Mouse (Mus musculus): ENCODE measurements around the gene Orai2. TPM values are rescaled to one million over a fixed set of nuclear protein-coding genes. Genes with fewer than 3 reads are reported as not detected.

Orai2 gene
- 1.1 and 1.5 TPM in 2 replicates for total RNA-seq (2014; rRNA removed)
- 0.77 and 1.4 TPM in 2 replicates for polyA plus RNA-seq (2012; rRNA removed)

DNA sequence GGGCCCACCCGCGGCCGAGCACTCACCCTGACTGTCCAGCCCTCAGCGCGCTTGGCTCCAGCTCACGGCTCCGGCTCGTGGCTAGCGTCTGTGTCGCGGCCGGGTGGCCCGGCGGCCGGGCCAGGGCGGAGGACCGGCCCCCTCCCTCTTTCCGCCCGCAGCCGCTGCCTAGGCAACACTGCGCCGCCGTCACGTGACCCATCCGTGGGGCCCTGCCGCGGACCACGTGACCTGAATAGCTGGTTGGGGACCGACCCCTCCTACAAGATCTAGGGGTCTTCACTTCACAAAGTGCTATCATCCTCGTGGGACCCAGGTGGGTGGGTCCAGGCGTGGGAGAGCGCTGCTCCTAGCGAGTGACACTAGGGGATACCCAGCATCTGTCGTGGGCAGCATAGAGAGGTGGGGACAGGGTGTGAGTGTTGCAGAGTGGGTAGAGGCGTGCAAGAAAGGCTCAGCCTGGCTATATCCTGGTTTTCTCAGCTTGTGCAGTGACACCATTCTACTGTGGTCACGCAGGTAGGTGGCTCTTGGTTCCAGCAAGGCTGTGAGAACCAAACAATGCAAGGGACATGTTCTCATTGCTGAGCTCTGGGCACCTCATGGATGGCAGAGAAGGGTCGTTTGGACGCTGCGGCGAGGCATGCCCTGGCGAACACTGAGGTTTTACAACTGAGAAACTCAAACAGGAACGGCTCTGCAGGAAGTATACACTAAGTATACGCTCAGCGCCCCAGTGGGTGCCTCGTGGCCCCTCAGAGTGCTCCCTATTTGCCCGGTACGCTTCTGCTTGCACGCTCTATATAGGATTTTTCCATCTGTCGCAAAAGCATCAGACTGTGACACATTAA is at the start of gene Orai2:
Gene Orai2 (minus strand): TSS at position 202 of the 851 bp plus-strand sequence.
- TF ChIP-seq POLR2A (IDR thresholded peaks at IDR 0.05; ENCODE audit: extremely low read depth, insufficient read depth, low read length) (no peak), CTCF (IDR thresholded peaks at IDR 0.05; ENCODE audit: low read depth, low read length) (no peak)
- Histone ChIP-seq H3K4me1 (ENCODE audit: control insufficient read depth, insufficient read depth, low read length) (peaks cover 13% of the 10 kb centered on the region), H3K27me3 (ENCODE audit: control insufficient read depth, insufficient read depth, low read length) (no peaks in the 10 kb centered on the region), H3K36me3 (ENCODE audit: control insufficient read depth, insufficient read depth, low read length) (no peaks in the 10 kb centered on the region), H3K79me2 (ENCODE audit: control insufficient read depth, insufficient read depth, low read length) (no peaks in the 10 kb centered on the region), H3K4me3 (ENCODE audit: insufficient read depth, low read depth, low read length) (peak within 1 kb of the TSS; percentile 54), H3K9ac (ENCODE audit: low read depth, low read length) (peak within 1 kb of the TSS; percentile 48), H3K27ac (replicated peaks; ENCODE audit: insufficient read depth, low read depth, low read length) (0 out of 2 replicates have a peak within 1 kb of the TSS, but pooled peaks have one; percentile 22)
- DNase-seq (ENCODE audit: extremely low read depth, low read depth, low spot score): no peak
- 2% methylated on average over 49 of the region's 49 CpGs for WGBS

- H3K27ac ChIP-seq (replicated peaks; ENCODE audit: insufficient read depth, low read depth, low read length): no peak overlapping the region
- H3K4me1 ChIP-seq (ENCODE audit: control insufficient read depth, insufficient read depth, low read length): peaks cover 3% of the 10 kb centered on the region; the same call in 1 of the 2 replicates
- no peak overlapping the region for H3K4me3 ChIP-seq (ENCODE audit: insufficient read depth, low read depth, low read length)
- no peaks in the 10 kb centered on the region for H3K79me2 ChIP-seq (ENCODE audit: control insufficient read depth, insufficient read depth, low read length)
- TF ChIP-seq CTCF (IDR thresholded peaks at IDR 0.05; ENCODE audit: low read depth, low read length): no peak
- no peak for TF ChIP-seq POLR2A (IDR thresholded peaks at IDR 0.05; ENCODE audit: extremely low read depth, insufficient read depth, low read length)
- no peaks in the 10 kb centered on the region for H3K27me3 ChIP-seq (ENCODE audit: control insufficient read depth, insufficient read depth, low read length)
- WGBS: 89% methylated on average over 12 of the region's 12 CpGs
- no peaks in the 10 kb centered on the region for H3K36me3 ChIP-seq (ENCODE audit: control insufficient read depth, insufficient read depth, low read length)
- no peak overlapping the region for H3K9ac ChIP-seq (ENCODE audit: low read depth, low read length)
- no peak for DNase-seq (ENCODE audit: extremely low read depth, low read depth, low spot score)
Observed at GRCm38 (mm10) chr5:136218585-136218984, 48.1 kb upstream of the Orai2 start.

GRCm38 (mm10) chr5:136217932-136218381 is 47.4 kb upstream of the Orai2 start:
- WGBS: 79% methylated on average over 4 of the region's 4 CpGs
- no peak overlapping the region for H3K4me3 ChIP-seq (ENCODE audit: insufficient read depth, low read depth, low read length)

GRCm38 (mm10) chr5:136217004-136217665 is 46.6 kb upstream of the Orai2 start:
- Histone ChIP-seq H3K9ac (ENCODE audit: low read depth, low read length) (no peak overlapping the region), H3K27ac (replicated peaks; ENCODE audit: insufficient read depth, low read depth, low read length) (no peak overlapping the region), H3K36me3 (ENCODE audit: control insufficient read depth, insufficient read depth, low read length) (no peaks in the 10 kb centered on the region), H3K4me1 (ENCODE audit: control insufficient read depth, insufficient read depth, low read length) (peaks cover 3% of the 10 kb centered on the region; the same call in 1 of the 2 replicates), H3K79me2 (ENCODE audit: control insufficient read depth, insufficient read depth, low read length) (no peaks in the 10 kb centered on the region), H3K4me3 (ENCODE audit: insufficient read depth, low read depth, low read length) (no peak overlapping the region), H3K27me3 (ENCODE audit: control insufficient read depth, insufficient read depth, low read length) (no peaks in the 10 kb centered on the region)
- WGBS: 80% methylated on average over 18 of the region's 18 CpGs
- DNase-seq (ENCODE audit: extremely low read depth, low read depth, low spot score): no peak
- TF ChIP-seq CTCF (IDR thresholded peaks at IDR 0.05; ENCODE audit: low read depth, low read length) (no peak), POLR2A (IDR thresholded peaks at IDR 0.05; ENCODE audit: extremely low read depth, insufficient read depth, low read length) (no peak)

More at GRCm38 (mm10) chr5:136217932-136218381, 47.4 kb upstream of the Orai2 start:
- H3K4me1 ChIP-seq (ENCODE audit: control insufficient read depth, insufficient read depth, low read length): peaks cover 3% of the 10 kb centered on the region; the same call in 1 of the 2 replicates
- no peak overlapping the region for H3K9ac ChIP-seq (ENCODE audit: low read depth, low read length)
- H3K27me3 ChIP-seq (ENCODE audit: control insufficient read depth, insufficient read depth, low read length): no peaks in the 10 kb centered on the region
- no peaks in the 10 kb centered on the region for H3K79me2 ChIP-seq (ENCODE audit: control insufficient read depth, insufficient read depth, low read length)
- no peaks in the 10 kb centered on the region for H3K36me3 ChIP-seq (ENCODE audit: control insufficient read depth, insufficient read depth, low read length)
- TF ChIP-seq POLR2A (IDR thresholded peaks at IDR 0.05; ENCODE audit: extremely low read depth, insufficient read depth, low read length): no peak
- TF ChIP-seq CTCF (IDR thresholded peaks at IDR 0.05; ENCODE audit: low read depth, low read length): no peak
- no peak overlapping the region for H3K27ac ChIP-seq (replicated peaks; ENCODE audit: insufficient read depth, low read depth, low read length)
- DNase-seq (ENCODE audit: extremely low read depth, low read depth, low spot score): no peak

- Histone ChIP-seq H3K36me3 (ENCODE audit: control insufficient read depth, insufficient read depth, low read length) (no peaks in the 10 kb centered on the region), H3K4me3 (ENCODE audit: insufficient read depth, low read depth, low read length) (no peak overlapping the region), H3K79me2 (ENCODE audit: control insufficient read depth, insufficient read depth, low read length) (no peaks in the 10 kb centered on the region), H3K4me1 (ENCODE audit: control insufficient read depth, insufficient read depth, low read length) (peaks cover 3% of the 10 kb centered on the region; the same call in 1 of the 2 replicates), H3K27ac (replicated peaks; ENCODE audit: insufficient read depth, low read depth, low read length) (no peak overlapping the region), H3K9ac (ENCODE audit: low read depth, low read length) (no peak overlapping the region), H3K27me3 (ENCODE audit: control insufficient read depth, insufficient read depth, low read length) (no peaks in the 10 kb centered on the region)
- no peak for DNase-seq (ENCODE audit: extremely low read depth, low read depth, low spot score)
- TF ChIP-seq CTCF (IDR thresholded peaks at IDR 0.05; ENCODE audit: low read depth, low read length): no peak
- no peak for TF ChIP-seq POLR2A (IDR thresholded peaks at IDR 0.05; ENCODE audit: extremely low read depth, insufficient read depth, low read length)
- 68% methylated on average over 5 of the region's 5 CpGs for WGBS
Observed at GRCm38 (mm10) chr5:136215958-136216357, 45.4 kb upstream of the Orai2 start.
